Comparison of ENCODE assay signal across 20 mouse cellular contexts in genomic region chr8:79518966-79519365, GRCm38 (mm10).
DNase-seq lines count a peak whose midpoint lies in the region; ATAC-seq and TF ChIP-seq lines count a peak whose summit lies in the region.
"Had no signal": no experiment of that assay in that cellular context is flagged by ENCODE, and none has a peak within 500 bp of the region (broad histone marks: within the 10 kb centered on the region; RNA-seq: fewer than 3 reads in every experiment).

No protein-coding gene starts in this region.

- peak; percentile 44; the same call in 1 of the 2 replicates for ATAC-seq in intestine, embryonic 16.5 days
- ATAC-seq in intestine, postnatal 0 days, result no peak
- ATAC-seq: liver, embryonic 12.5 days had no signal

- no peak overlapping the region for H3K9ac ChIP-seq in intestine, embryonic 16.5 days (ENCODE audit: low read depth, low read length)
- no peak overlapping the region for H3K9ac ChIP-seq in intestine, postnatal 0 days (ENCODE audit: low read depth, low read length)
- no peak overlapping the region for H3K9ac ChIP-seq in liver, adult 2 months (ENCODE audit: low read depth, low read length)
- H3K9ac ChIP-seq: embryonic facial prominence, embryonic 12.5 days; forebrain, embryonic 12.5 days; hindbrain, embryonic 15.5 days; liver, embryonic 12.5 days; neural tube, embryonic 15.5 days had no signal

- H3K9me3 ChIP-seq in intestine, embryonic 16.5 days (ENCODE audit: control insufficient read depth, low read length), result no peaks in the 10 kb centered on the region
- no peaks in the 10 kb centered on the region for H3K9me3 ChIP-seq in intestine, postnatal 0 days (ENCODE audit: control insufficient read depth)
- H3K9me3 ChIP-seq: embryonic facial prominence, embryonic 12.5 days; forebrain, embryonic 12.5 days; hindbrain, embryonic 15.5 days; liver, embryonic 12.5 days; midbrain, embryonic 10.5 days; neural tube, embryonic 15.5 days had no signal

- no peaks in the 10 kb centered on the region for H3K36me3 ChIP-seq in intestine, embryonic 16.5 days (ENCODE audit: control insufficient read depth, insufficient read depth, low read length)
- H3K36me3 ChIP-seq in intestine, postnatal 0 days (ENCODE audit: control insufficient read depth, insufficient read depth), result no peaks in the 10 kb centered on the region
- H3K36me3 ChIP-seq in liver, adult 2 months (ENCODE audit: control insufficient read depth, insufficient read depth, low read length), result no peaks in the 10 kb centered on the region
- H3K36me3 ChIP-seq: embryonic facial prominence, embryonic 12.5 days; forebrain, embryonic 12.5 days; hindbrain, embryonic 15.5 days; liver, embryonic 12.5 days; midbrain, embryonic 10.5 days; neural tube, embryonic 15.5 days had no signal

- no peaks in the 10 kb centered on the region for H3K27me3 ChIP-seq in intestine, embryonic 16.5 days (replicated peaks; ENCODE audit: control insufficient read depth, insufficient read depth, low read length)
- no peaks in the 10 kb centered on the region for H3K27me3 ChIP-seq in intestine, postnatal 0 days (replicated peaks; ENCODE audit: control insufficient read depth, insufficient read depth, low read length)
- H3K27me3 ChIP-seq in liver, adult 2 months (ENCODE audit: control insufficient read depth, insufficient read depth, low read length), result no peaks in the 10 kb centered on the region
- H3K27me3 ChIP-seq: embryonic facial prominence, embryonic 12.5 days; forebrain, embryonic 12.5 days; hindbrain, embryonic 15.5 days; liver, embryonic 12.5 days; neural tube, embryonic 15.5 days had no signal

- H3K4me2 ChIP-seq in intestine, embryonic 16.5 days (ENCODE audit: low read depth, low read length), result no peak overlapping the region
- H3K4me2 ChIP-seq in intestine, postnatal 0 days (replicated peaks; ENCODE audit: low read depth), result no peak overlapping the region
- H3K4me2 ChIP-seq: embryonic facial prominence, embryonic 12.5 days; forebrain, embryonic 12.5 days; hindbrain, embryonic 15.5 days; liver, embryonic 12.5 days; neural tube, embryonic 15.5 days had no signal

- no peak for TF ChIP-seq CTCF in intestine, postnatal 0 days (IDR thresholded peaks at IDR 0.05; ENCODE audit: low read depth)
- TF ChIP-seq CTCF in liver, adult 2 months (IDR thresholded peaks at IDR 0.05; ENCODE audit: low read depth, low read length), result no peak

- H3K4me1 ChIP-seq in intestine, embryonic 16.5 days (ENCODE audit: control insufficient read depth, insufficient read depth, low read length), result no peaks in the 10 kb centered on the region
- H3K4me1 ChIP-seq in intestine, postnatal 0 days (replicated peaks; ENCODE audit: control insufficient read depth, insufficient read depth, low read length), result no peaks in the 10 kb centered on the region
- H3K4me1 ChIP-seq in liver, adult 2 months (ENCODE audit: control insufficient read depth, insufficient read depth, low read length), result no peaks in the 10 kb centered on the region
- H3K4me1 ChIP-seq: embryonic facial prominence, embryonic 12.5 days; forebrain, embryonic 12.5 days; hindbrain, embryonic 15.5 days; liver, embryonic 12.5 days; midbrain, embryonic 10.5 days; neural tube, embryonic 15.5 days had no signal

- H3K27ac ChIP-seq in intestine, embryonic 16.5 days (ENCODE audit: low read length), result no peak overlapping the region
- H3K27ac ChIP-seq in intestine, postnatal 0 days (ENCODE audit: low read depth, low read length), result no peak overlapping the region
- H3K27ac ChIP-seq in liver, adult 2 months (replicated peaks; ENCODE audit: insufficient read depth, low read depth, low read length), result no peak overlapping the region
- H3K27ac ChIP-seq: embryonic facial prominence, embryonic 12.5 days; forebrain, embryonic 12.5 days; hindbrain, embryonic 15.5 days; liver, embryonic 12.5 days; midbrain, embryonic 10.5 days; neural tube, embryonic 15.5 days had no signal

- no peaks in the 10 kb centered on the region for H3K79me2 ChIP-seq in liver, adult 2 months (ENCODE audit: control insufficient read depth, insufficient read depth, low read length)

- H3K4me3 ChIP-seq in intestine, embryonic 16.5 days (ENCODE audit: low read length), result no peak overlapping the region
- no peak overlapping the region for H3K4me3 ChIP-seq in intestine, postnatal 0 days (ENCODE audit: low read depth, low read length)
- H3K4me3 ChIP-seq in liver, adult 2 months (ENCODE audit: insufficient read depth, low read depth, low read length), result no peak overlapping the region
- H3K4me3 ChIP-seq: embryonic facial prominence, embryonic 12.5 days; erythroblast, embryonic 14.5 days; forebrain, embryonic 12.5 days; hindbrain, embryonic 15.5 days; liver, embryonic 12.5 days; midbrain, embryonic 10.5 days; neural tube, embryonic 15.5 days had no signal

- WGBS in intestine, embryonic 16.5 days, result 48% methylated on average over 4 of the region's 4 CpGs
- WGBS in intestine, postnatal 0 days, result 48% methylated on average over 4 of the region's 4 CpGs
- 80% methylated on average over 4 of the region's 4 CpGs for WGBS in liver, adult 2 months

- DNase-seq in adrenal gland, postnatal 10 days, result peak; percentile 44
- no peak for DNase-seq in adrenal gland, adult (ENCODE audit: inconsistent age in 2 of 2, low spot score in 1 of 2)
- DNase-seq in liver, adult 2 months (ENCODE audit: extremely low read depth, low read depth, low spot score), result peak; percentile 37
- DNase-seq in liver, result no peak
- DNase-seq in gastrocnemius, postnatal 25 days, result peak; percentile 19
- no peak for DNase-seq in MN1 (ENCODE audit: low spot score)
- DNase-seq: cerebellum, adult 11-12 months; kidney, adult 9 months; lung, adult 18-20 months; lung, postnatal 10 days; spleen, adult 18-20 months had no signal

- no peak for TF ChIP-seq POLR2A in liver, adult 2 months (IDR thresholded peaks at IDR 0.05; ENCODE audit: extremely low read depth, insufficient read depth, low read length)

Comparison
In these comparisons a context has a peak if more than half of its experiments do, and no peak if none do; other contexts are left out.
1. DNase-seq: peak in adrenal gland, postnatal 10 days (single experiment), liver, adult 2 months (single experiment) and gastrocnemius, postnatal 25 days (single experiment); none in adrenal gland, adult (0 of 2), liver (single experiment) and MN1 (single experiment).